Mouse (Mus musculus): ENCODE results near the gene S1pr5.
"Not testable (repeated sequence)": the region's sequence is repeated elsewhere in the genome, so short reads cannot be mapped to it uniquely, and the experiment has no call there.

DNA sequence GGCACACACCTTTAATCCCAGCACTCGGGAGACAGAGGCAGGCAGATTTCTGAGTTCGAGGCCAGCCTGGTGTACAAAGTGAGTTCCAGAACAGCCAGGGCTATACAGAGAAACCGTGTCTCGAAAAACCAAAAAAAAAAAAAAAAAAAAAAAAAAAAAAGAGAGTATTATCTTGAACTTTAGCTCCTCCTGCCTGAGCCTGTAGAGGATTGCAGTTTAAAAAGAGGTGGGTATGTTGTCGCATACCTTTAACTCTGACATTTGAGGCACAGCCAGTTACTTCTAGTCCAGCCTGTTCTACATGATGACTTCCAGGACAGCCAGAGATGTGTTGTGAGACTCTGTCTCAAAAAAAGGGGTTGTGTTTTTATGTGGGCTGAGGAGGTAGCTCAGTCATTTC, 21.3 kb upstream of the S1pr5 start:
- not testable (repeated sequence) for TF ChIP-seq EP300 (IDR thresholded peaks at IDR 0.05; ENCODE audit: low read length); POLR2A (IDR thresholded peaks at IDR 0.05; ENCODE audit: low read depth, low read length); CHD2 (IDR thresholded peaks at IDR 0.05; ENCODE audit: low read length); TCF12 (IDR thresholded peaks at IDR 0.05; ENCODE audit: low read depth, low read length); ZKSCAN1 (IDR thresholded peaks at IDR 0.05; ENCODE audit: borderline replicate concordance, low read depth, low read length)
- peak in 1 of 2 experiments; percentile 36; a peak in 2 of 4 replicates for TF ChIP-seq CTCF (conservative IDR thresholded peaks at IDR 0.05 in 1 of 2, IDR thresholded peaks at IDR 0.05 in 1 of 2; ENCODE audit: low read depth in 2 of 2, low read length in 2 of 2)

All from CH12.LX (cell line).